Mouse (Mus musculus) ES-E14 (cell line): ENCODE data around the gene Alpl. TPM values are rescaled to one million over a fixed set of nuclear protein-coding genes. Genes with fewer than 3 reads are reported as not detected.

Experiments
- DNase-seq: peaks from one replicate; pipeline ENCODE4 v3.0.0-alpha.2; 2013; ENCODE audit warnings: low read depth, low spot score
- H3K27ac ChIP-seq: 2 replicates; pipeline ENCODE4 v1.5.1; 2012; ENCODE audit warnings: low read depth, mild to moderate bottlenecking, low read length, moderate library complexity, mixed read lengths; ENCODE audit not compliant: poor library complexity, insufficient read depth, severe bottlenecking
- H3K36me3 ChIP-seq: 2 replicates; pipeline ENCODE4 v1.6.1; 2012; ENCODE audit warnings: mild to moderate bottlenecking, low read length, moderate library complexity, mixed read lengths; ENCODE audit not compliant: control insufficient read depth, poor library complexity, insufficient read depth, severe bottlenecking
- H3K4me1 ChIP-seq, 2 experiments: fragments of 150-350 bp in 1 of 2; sonication (generic) in 1 of 2; 2 replicates each; pipeline ENCODE4 v1.6.1; 2012; ENCODE audit warnings: low read length in 2 of 2, mild to moderate bottlenecking in 1 of 2, mixed read lengths in 1 of 2; ENCODE audit not compliant: control insufficient read depth in 2 of 2, insufficient read depth in 2 of 2, poor library complexity in 1 of 2
- H3K4me3 ChIP-seq, 2 experiments: fragments of 150-350 bp in 1 of 2; sonication (generic) in 1 of 2; 2 replicates each; pipeline ENCODE4 v1.5.1; 2012; ENCODE audit warnings: low read length in 2 of 2, low read depth in 1 of 2, mild to moderate bottlenecking in 1 of 2, mixed read lengths in 1 of 2; ENCODE audit not compliant: insufficient read depth in 1 of 2, poor library complexity in 1 of 2, severe bottlenecking in 1 of 2
- H3K9ac ChIP-seq: 2 replicates; pipeline ENCODE4 v1.6.1; 2012; ENCODE audit warnings: low read depth, mild to moderate bottlenecking, low read length, mixed read lengths; ENCODE audit not compliant: poor library complexity, insufficient read depth, severe bottlenecking
- H3K9me3 ChIP-seq: fragments of 150-350 bp; sonication (generic); 2 replicates; pipeline ENCODE4 v1.6.1; 2012; ENCODE audit warnings: low read depth, mild to moderate bottlenecking, low read length; ENCODE audit not compliant: control insufficient read depth, insufficient read depth
- CHD2 ChIP-seq: IDR thresholded peaks from 2 replicates; pipeline ENCODE4 v1.6.1; 2014; ENCODE audit warnings: mild to moderate bottlenecking, low read depth, low read length, inconsistent platforms
- HCFC1 ChIP-seq: IDR thresholded peaks from 2 replicates; pipeline ENCODE4 v1.6.1; 2012; ENCODE audit warnings: low read length, inconsistent platforms, borderline replicate concordance; ENCODE audit not compliant: insufficient read depth
- MAFK ChIP-seq: IDR thresholded peaks from 2 replicates; pipeline ENCODE4 v1.6.1; 2014; ENCODE audit warnings: mild to moderate bottlenecking, low read depth, low read length, inconsistent platforms; ENCODE audit not compliant: insufficient read depth
- ZC3H11A ChIP-seq: IDR thresholded peaks from 2 replicates; pipeline ENCODE4 v1.6.1; 2012; ENCODE audit warnings: low read depth, mild to moderate bottlenecking, inconsistent platforms, low read length, borderline replicate concordance
- ZNF384 ChIP-seq: IDR thresholded peaks from 2 replicates; pipeline ENCODE4 v1.6.1; 2012; ENCODE audit warnings: low read depth, low read length, inconsistent platforms
- in situ Hi-C, 2 experiments: fragments of 600-800 bp; cut with MboI; formaldehyde crosslinking; loops; one replicate each; pipeline ENCODE4 v1.15.1; 2025; ENCODE audit warnings: low sequenced_read_pairs in 2 of 2, inconsistent platforms in 1 of 2; ENCODE audit not compliant: unreplicated experiment in 2 of 2
- total RNA-seq: library from RNA; depleted of rRNA; stranded (reverse); fragments of 300-350 nt; gene quantifications from 2 replicates; pipeline ENCODE4 v1.2.3, GENCODE M21; 2012

Gene Alpl
- total RNA-seq, 1 experiment: 234 TPM

- in situ Hi-C loops: no loop called here
- H3K9ac ChIP-seq: no peak overlapping the region
- no peak overlapping the region for H3K4me3 ChIP-seq
- no peaks in the 10 kb centered on the region for H3K4me1 ChIP-seq
- no peak overlapping the region for H3K27ac ChIP-seq
- no peak for DNase-seq
- no peaks in the 10 kb centered on the region for H3K9me3 ChIP-seq
- TF ChIP-seq ZC3H11A (no peak), CHD2 (no peak), ZNF384 (no peak), MAFK (no peak), HCFC1 (no peak)
- no peaks in the 10 kb centered on the region for H3K36me3 ChIP-seq
Observed at GRCm38 (mm10) chr4:137824881-137825280, 28.7 kb upstream of the Alpl start.

- TF ChIP-seq MAFK (no peak), CHD2 (no peak), ZNF384 (no peak), HCFC1 (no peak), ZC3H11A (no peak)
- Histone ChIP-seq H3K4me1 (no peaks in the 10 kb centered on the region), H3K4me3 (no peak overlapping the region), H3K9ac (no peak overlapping the region), H3K9me3 (no peaks in the 10 kb centered on the region), H3K27ac (no peak overlapping the region), H3K36me3 (no peaks in the 10 kb centered on the region)
- in situ Hi-C loops: no loop called here
- DNase-seq: no peak
Observed at GRCm38 (mm10) chr4:137823542-137823941, 27.4 kb upstream of the Alpl start.

GRCm38 (mm10) chr4:137822537-137822936, 26.4 kb upstream of the Alpl start:
- Histone ChIP-seq H3K4me3 (no peak overlapping the region), H3K9me3 (no peaks in the 10 kb centered on the region), H3K36me3 (no peaks in the 10 kb centered on the region), H3K27ac (no peak overlapping the region), H3K4me1 (no peaks in the 10 kb centered on the region), H3K9ac (no peak overlapping the region)
- no peak for DNase-seq
- in situ Hi-C loops: no loop called here
- no peak for TF ChIP-seq CHD2
- no peak for TF ChIP-seq MAFK
- no peak for TF ChIP-seq ZC3H11A
- TF ChIP-seq ZNF384: no peak
- no peak for TF ChIP-seq HCFC1

GRCm38 (mm10) chr4:137820721-137821120, 24.5 kb upstream of the Alpl start:
- no peak for TF ChIP-seq HCFC1
- TF ChIP-seq MAFK: no peak
- no peak for TF ChIP-seq ZNF384
- no peak for TF ChIP-seq ZC3H11A
- no peak for TF ChIP-seq CHD2
- in situ Hi-C loops: no loop called here
- H3K4me1 ChIP-seq: no peaks in the 10 kb centered on the region
- no peaks in the 10 kb centered on the region for H3K36me3 ChIP-seq
- no peak overlapping the region for H3K27ac ChIP-seq
- H3K4me3 ChIP-seq: no peak overlapping the region
- no peak overlapping the region for H3K9ac ChIP-seq
- H3K9me3 ChIP-seq: no peaks in the 10 kb centered on the region
- DNase-seq: no peak

GRCm38 (mm10) chr4:137819487-137819886, 23.3 kb upstream of the Alpl start:
- in situ Hi-C loops: no loop called here
- DNase-seq: no peak
- Histone ChIP-seq H3K4me1 (no peaks in the 10 kb centered on the region), H3K9ac (no peak overlapping the region), H3K4me3 (no peak overlapping the region), H3K36me3 (no peaks in the 10 kb centered on the region), H3K9me3 (no peaks in the 10 kb centered on the region), H3K27ac (no peak overlapping the region)
- TF ChIP-seq ZNF384 (no peak), HCFC1 (no peak), MAFK (no peak), CHD2 (no peak), ZC3H11A (no peak)
